Mouse (Mus musculus) kidney, adult 2 months (tissue): ENCODE data around the gene Dnah14. TPM values are rescaled to one million over a fixed set of nuclear protein-coding genes. Genes with fewer than 3 reads are reported as not detected.
A peak's percentile ranks its signal among the peaks of the same experiment; 100 is the strongest.
"Not testable (repeated sequence)": the region's sequence is repeated elsewhere in the genome, so short reads cannot be mapped to it uniquely, and the experiment has no call there.

Experiments
- DNase-seq: peaks from one replicate; pipeline ENCODE4 v3.0.0; 2021
- H3K27ac ChIP-seq: fragments of 200-500 bp; 2 replicates; pipeline ENCODE4 v1.5.1; 2012; ENCODE audit warnings: low read depth, low read length, control low read depth, inconsistent platforms; ENCODE audit not compliant: insufficient read depth
- H3K27me3 ChIP-seq: fragments of 200-500 bp; replicated peaks from 2 replicates; pipeline ENCODE4 v1.6.1; 2012; ENCODE audit warnings: mild to moderate bottlenecking, moderate library complexity, low read length, inconsistent platforms; ENCODE audit not compliant: control insufficient read depth, insufficient read depth
- H3K36me3 ChIP-seq: fragments of 200-500 bp; 2 replicates; pipeline ENCODE4 v1.6.1; 2012; ENCODE audit warnings: mild to moderate bottlenecking, moderate library complexity, low read length, inconsistent platforms; ENCODE audit not compliant: control insufficient read depth, insufficient read depth
- H3K4me1 ChIP-seq: fragments of 200-500 bp; 2 replicates; pipeline ENCODE4 v1.6.1; 2011; ENCODE audit warnings: low read length; ENCODE audit not compliant: control insufficient read depth, insufficient read depth
- H3K4me3 ChIP-seq: fragments of 200-500 bp; 2 replicates; pipeline ENCODE4 v1.5.1; 2011; ENCODE audit warnings: mild to moderate bottlenecking, low read depth, low read length, control low read depth; ENCODE audit not compliant: insufficient read depth
- CTCF ChIP-seq: fragments of 200-500 bp; conservative IDR thresholded peaks from 2 replicates; pipeline ENCODE4 v1.5.1; 2011; ENCODE audit warnings: low read depth, mild to moderate bottlenecking, control low read depth, low read length, moderate library complexity, mixed read lengths; ENCODE audit not compliant: insufficient read depth, insufficient read length
- POLR2A ChIP-seq: fragments of 200-500 bp; IDR thresholded peaks from one replicate; pipeline ENCODE4 v1.6.1; 2011; ENCODE audit warnings: low read depth, low read length, control low read depth
- WGBS: fragments of 180-500 bp; shearing (Covaris S2); methylation state at CpG from one replicate; pipeline ENCODE4 v1.1.7; 2018; 5-methylcytosine and 5-hydroxymethylcytosine counted together
- polyA plus RNA-seq: library from polyadenylated mRNA; depleted of rRNA; stranded (reverse); fragments of >200 nt; gene quantifications from 2 replicates; pipeline ENCODE4 v1.2.3, GENCODE M21; 2012

Gene Dnah14
- polyA plus RNA-seq, 1 experiment: not detected

- DNase-seq: no peak
- 62% methylated on average over 5 of the region's 5 CpGs for WGBS
- H3K27me3 ChIP-seq: no peaks in the 10 kb centered on the region
- TF ChIP-seq POLR2A: no peak
- no peak for TF ChIP-seq CTCF
- H3K4me3 ChIP-seq: no peak overlapping the region
- H3K4me1 ChIP-seq: no peaks in the 10 kb centered on the region
- H3K27ac ChIP-seq: no peak overlapping the region
- no peaks in the 10 kb centered on the region for H3K36me3 ChIP-seq
Measured at GRCm38 (mm10) chr1:181733517-181733916, 157.2 kb downstream of the Dnah14 start.

GRCm38 (mm10) chr1:181740259-181740658 lies 163.9 kb downstream of the Dnah14 start:
- H3K36me3 ChIP-seq: no peaks in the 10 kb centered on the region
- TF ChIP-seq CTCF (no peak), POLR2A (no peak)
- no peak overlapping the region for H3K4me3 ChIP-seq
- WGBS: 71% methylated on average over 5 of the region's 5 CpGs
- H3K27me3 ChIP-seq: no peaks in the 10 kb centered on the region
- no peak overlapping the region for H3K27ac ChIP-seq
- H3K4me1 ChIP-seq: no peaks in the 10 kb centered on the region
- DNase-seq: no peak

GRCm38 (mm10) chr1:181742251-181742885 lies 166.0 kb downstream of the Dnah14 start:
- no peaks in the 10 kb centered on the region for H3K4me1 ChIP-seq
- 69% methylated on average over 4 of the region's 4 CpGs for WGBS
- H3K27ac ChIP-seq: no peak overlapping the region
- no peak overlapping the region for H3K4me3 ChIP-seq
- no peaks in the 10 kb centered on the region for H3K27me3 ChIP-seq
- no peak for DNase-seq
- H3K36me3 ChIP-seq: no peaks in the 10 kb centered on the region
- TF ChIP-seq CTCF (no peak), POLR2A (no peak)

GRCm38 (mm10) chr1:181769392-181769791 lies 193.0 kb downstream of the Dnah14 start:
- Histone ChIP-seq H3K4me3 (no peak overlapping the region), H3K36me3 (no peaks in the 10 kb centered on the region), H3K27ac (no peak overlapping the region), H3K4me1 (no peaks in the 10 kb centered on the region), H3K27me3 (no peaks in the 10 kb centered on the region; the same call in 1 of the 2 replicates)
- no peak for DNase-seq
- TF ChIP-seq CTCF (peak; percentile 24; the same call in 1 of the 2 replicates), POLR2A (no peak)
- 62% methylated on average over 14 of the region's 14 CpGs for WGBS

- 92% methylated on average over 3 of the region's 3 CpGs for WGBS
Measured at GRCm38 (mm10) chr1:181771871-181772270, 195.5 kb downstream of the Dnah14 start.

GRCm38 (mm10) chr1:181776541-181776940 lies 200.2 kb downstream of the Dnah14 start:
- no peaks in the 10 kb centered on the region for H3K27me3 ChIP-seq
- no peak overlapping the region for H3K27ac ChIP-seq
- TF ChIP-seq CTCF (no peak), POLR2A (no peak)
- H3K36me3 ChIP-seq: no peaks in the 10 kb centered on the region
- DNase-seq: no peak
- WGBS: 71% methylated on average over 1 of the region's 1 CpGs
- no peaks in the 10 kb centered on the region for H3K4me1 ChIP-seq
- no peak overlapping the region for H3K4me3 ChIP-seq

More at GRCm38 (mm10) chr1:181771871-181772270, 195.5 kb downstream of the Dnah14 start:
- no peak for DNase-seq
- Histone ChIP-seq H3K4me1 (no peaks in the 10 kb centered on the region), H3K36me3 (no peaks in the 10 kb centered on the region), H3K27ac (no peak overlapping the region), H3K4me3 (no peak overlapping the region), H3K27me3 (no peaks in the 10 kb centered on the region; the same call in 1 of the 2 replicates)
- TF ChIP-seq CTCF (no peak), POLR2A (no peak)

- not testable (repeated sequence) for DNase-seq, H3K36me3 ChIP-seq, H3K27ac ChIP-seq, H3K4me1 ChIP-seq, H3K27me3 ChIP-seq, H3K4me3 ChIP-seq
- WGBS: 94% methylated on average over 11 of the region's 11 CpGs
Measured at GRCm38 (mm10) chr1:181782600-181782999, 206.2 kb downstream of the Dnah14 start.
